Mouse (Mus musculus): Measurements from ENCODE around the gene Cracr2b.
A peak's percentile ranks its signal among the peaks of the same experiment; 100 is the strongest.

Cracr2b gene

GRCm38 (mm10) chr7:141460391-141461113 is at the start of gene Cracr2b:
TSS of gene Cracr2b (plus strand) at chr7:141461094.
- no peak for DNase-seq (ENCODE audit: low read depth in 2 of 2, low spot score in 2 of 2)

DNA sequence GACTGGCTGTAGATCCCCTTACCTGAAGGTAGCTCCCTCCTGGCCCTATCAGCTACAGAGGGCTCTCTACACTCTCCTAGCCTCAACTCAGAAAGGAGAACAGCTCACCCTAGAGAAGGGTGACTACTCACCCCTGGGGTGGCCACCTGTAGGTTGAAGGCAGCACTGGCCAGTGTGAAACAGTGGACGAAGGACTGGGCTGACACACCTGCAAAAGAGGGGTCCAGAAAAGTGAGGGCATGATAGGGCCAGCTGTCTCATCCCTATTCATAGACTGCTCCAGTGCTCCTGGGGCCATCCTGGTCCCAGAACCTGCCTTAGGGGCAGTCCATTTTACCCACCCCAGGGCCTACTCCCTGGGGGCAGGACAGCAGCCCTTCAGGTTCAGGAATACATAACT is 49.2 kb upstream of the Cracr2b start:
- DNase-seq (ENCODE audit: low read depth in 2 of 2, low spot score in 2 of 2) = no peak

DNA sequence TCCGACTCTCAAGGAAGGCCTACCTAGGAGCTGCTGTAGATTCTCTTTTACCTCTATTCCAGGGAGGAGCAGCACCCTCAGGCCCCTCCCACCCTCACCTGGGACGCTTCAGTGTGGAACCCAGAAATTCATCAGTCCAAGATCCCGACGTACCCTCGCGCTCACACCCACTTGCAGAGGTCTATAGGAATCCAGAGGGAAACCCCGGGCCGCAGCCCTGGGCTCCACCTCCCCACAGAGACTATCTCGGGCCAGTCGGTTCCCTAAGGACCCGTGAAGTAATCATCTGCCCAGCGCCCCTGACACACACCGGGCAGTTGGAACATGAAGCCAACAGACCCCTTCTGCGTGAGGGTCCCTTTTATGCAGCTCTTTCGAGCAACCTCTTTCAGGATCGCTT is 47.6 kb upstream of the Cracr2b start:
- DNase-seq (ENCODE audit: low read depth in 2 of 2, low spot score in 2 of 2) = no peak

DNA sequence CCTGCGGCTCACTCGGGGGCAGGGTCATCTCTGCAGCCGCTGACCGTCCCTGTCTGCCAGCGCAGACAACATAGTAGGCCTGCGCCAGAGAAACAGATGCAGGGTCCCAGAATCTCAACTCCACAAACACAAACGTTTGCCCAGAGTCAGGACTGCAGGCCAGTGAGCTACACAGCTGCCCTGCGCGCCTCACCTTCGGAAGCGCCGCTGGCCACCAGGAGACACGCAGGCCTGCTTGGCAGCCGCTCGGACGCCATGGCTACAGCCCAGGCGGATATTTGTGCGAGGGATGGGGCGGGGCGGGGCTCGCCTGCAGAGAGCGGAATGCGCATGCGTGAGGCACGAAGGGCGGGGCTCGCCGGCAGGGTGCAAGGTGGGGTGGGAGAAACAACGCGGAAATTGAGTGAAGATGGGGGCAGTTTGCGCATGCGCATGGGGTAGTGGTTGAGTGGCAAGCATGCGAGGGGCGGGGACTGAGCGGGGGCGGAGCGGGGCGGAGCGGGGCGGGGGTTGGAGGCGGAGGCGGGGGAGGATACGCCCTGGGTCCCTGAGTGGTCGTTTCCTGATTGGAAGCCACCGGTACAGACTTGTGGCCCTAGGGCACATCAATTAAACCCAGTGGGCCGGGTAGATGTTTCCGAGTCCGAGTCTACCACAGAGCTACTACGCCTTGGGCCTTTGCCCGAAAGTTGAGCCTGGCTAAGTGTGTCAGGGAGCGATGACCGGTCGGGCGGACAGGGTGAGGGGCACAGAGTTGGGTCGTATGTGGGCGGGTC is 46.9 kb upstream of the Cracr2b start, which contains the start of gene Gatd1:
Gene Gatd1 (minus strand): TSS at position 328 of the 776 bp plus-strand sequence.
- DNase-seq (ENCODE audit: low read depth in 2 of 2, low spot score in 2 of 2) = peak; percentile 99

DNA sequence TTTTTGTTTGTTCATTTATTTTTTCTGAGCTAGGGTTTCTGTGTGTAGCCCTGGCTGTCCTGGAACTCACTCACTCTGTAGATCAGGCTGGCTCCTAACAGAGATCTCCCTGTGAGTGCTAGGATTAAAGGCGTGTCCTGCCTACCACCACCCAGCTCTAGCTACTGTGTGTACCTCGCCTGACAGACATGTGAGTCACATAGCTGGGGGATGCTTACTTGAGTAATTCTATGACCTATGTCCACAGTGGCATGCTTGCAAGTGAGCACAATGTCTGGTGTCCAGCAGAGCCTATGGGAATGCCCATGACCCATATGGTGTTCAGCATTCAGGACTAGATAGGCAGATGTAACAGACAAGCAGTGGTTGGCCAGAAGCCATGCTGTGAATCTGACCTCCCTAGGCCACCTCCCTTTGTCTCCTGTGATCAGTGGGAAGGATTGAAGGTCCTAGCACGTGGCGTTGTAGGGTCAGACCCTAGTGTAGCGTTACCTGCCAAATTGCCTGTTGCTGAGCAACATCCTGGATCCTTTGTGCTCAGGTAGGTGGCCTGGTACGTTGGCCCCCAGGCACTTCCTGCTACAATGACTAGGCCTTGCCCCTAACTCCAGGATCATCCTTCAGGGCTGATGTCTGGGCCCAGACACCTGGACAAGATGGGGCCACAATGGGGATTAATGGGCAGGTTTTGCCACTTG is 44.6 kb upstream of the Cracr2b start:
- DNase-seq (ENCODE audit: low read depth in 2 of 2, low spot score in 2 of 2) = no peak

- DNase-seq (ENCODE audit: low read depth in 2 of 2, low spot score in 2 of 2) = no peak
Measured at GRCm38 (mm10) chr7:141417731-141418681, 42.9 kb upstream of the Cracr2b start.

GRCm38 (mm10) chr7:141418970-141419369 is 41.9 kb upstream of the Cracr2b start:
- no peak for DNase-seq (ENCODE audit: low read depth in 2 of 2, low spot score in 2 of 2)

DNA sequence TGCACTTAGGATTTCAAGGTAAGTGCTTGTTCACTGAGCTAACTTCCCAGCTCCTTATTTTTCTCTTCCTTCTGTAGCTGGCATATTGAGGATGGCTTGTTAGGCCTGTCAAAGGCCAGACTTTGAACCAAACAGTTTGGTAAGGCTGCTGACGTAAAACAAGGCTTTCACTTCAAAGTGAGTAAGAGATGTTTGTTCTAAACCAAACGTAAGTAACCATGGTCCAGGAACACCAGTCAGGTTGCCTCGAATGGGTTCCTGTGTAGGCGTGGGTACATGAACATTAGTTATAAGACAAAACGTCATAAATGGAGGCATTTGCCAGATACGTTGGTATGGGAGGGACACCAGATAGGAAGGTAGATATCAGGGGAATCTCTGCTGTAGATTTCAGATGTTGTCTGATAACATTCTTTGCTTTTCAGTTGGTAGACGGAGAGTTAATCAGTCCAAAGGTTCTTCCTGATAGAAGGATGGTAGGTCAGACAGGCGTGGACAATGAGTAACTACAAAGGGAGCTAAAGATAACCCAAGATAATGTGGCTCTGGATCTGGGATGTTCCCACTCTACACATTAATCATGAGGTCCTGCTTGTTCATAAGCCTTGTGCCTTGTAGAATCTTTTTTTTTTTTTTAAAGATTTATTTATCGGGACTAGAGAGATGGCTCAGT is 40.7 kb upstream of the Cracr2b start:
- DNase-seq (ENCODE audit: low read depth in 2 of 2, low spot score in 2 of 2) = no peak

GRCm38 (mm10) chr7:141423811-141424210 is 37.1 kb upstream of the Cracr2b start:
- no peak for DNase-seq (ENCODE audit: low read depth in 2 of 2, low spot score in 2 of 2)

- no peak for DNase-seq (ENCODE audit: low read depth in 2 of 2, low spot score in 2 of 2)
Measured at GRCm38 (mm10) chr7:141426948-141427730, 33.8 kb upstream of the Cracr2b start.

DNA sequence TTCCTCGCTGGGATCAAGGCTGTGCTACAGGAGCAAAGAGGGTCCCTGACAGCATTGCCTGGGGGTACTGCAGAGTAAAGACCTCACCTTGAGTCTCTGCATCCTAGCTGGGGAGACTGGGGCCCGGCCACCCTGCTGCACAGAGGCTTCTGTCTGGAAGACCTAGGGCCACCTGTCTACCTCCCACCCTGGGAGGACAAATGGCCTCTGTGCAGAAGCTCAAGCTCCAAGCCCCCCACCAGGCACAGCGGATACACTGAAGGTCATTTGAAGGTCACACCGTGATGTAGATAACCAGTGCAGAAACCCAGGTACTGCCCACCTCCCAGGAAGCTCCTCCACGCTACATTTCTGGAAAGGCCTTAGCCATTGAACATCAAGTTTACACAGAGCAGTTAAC is 32.2 kb upstream of the Cracr2b start:
- DNase-seq (ENCODE audit: low read depth in 2 of 2, low spot score in 2 of 2) = no peak

DNA sequence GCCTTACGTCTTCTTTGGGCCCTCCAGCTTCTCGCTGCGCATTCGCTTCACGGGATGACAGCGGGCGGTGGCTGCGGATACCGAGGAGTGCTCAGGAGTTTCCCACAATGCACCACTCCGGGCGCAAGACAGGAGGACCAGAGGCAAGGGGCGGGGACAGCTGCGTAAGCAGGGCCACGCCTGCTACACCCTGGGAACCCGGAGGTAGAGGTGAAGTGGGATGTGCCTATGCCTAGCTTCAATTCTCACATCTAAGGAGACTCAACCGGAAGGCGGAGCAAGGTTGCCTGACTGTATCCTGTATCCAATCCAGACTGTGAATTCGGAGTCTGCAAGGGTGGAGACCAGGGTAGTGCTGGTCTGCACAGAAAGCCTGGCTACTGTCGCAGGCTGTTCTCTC is 31.6 kb upstream of the Cracr2b start, which contains the start of gene Cend1:
Gene Cend1 (minus strand): TSS at position 182 of the 400 bp plus-strand sequence.
- no peak for DNase-seq (ENCODE audit: low read depth in 2 of 2, low spot score in 2 of 2)

DNA sequence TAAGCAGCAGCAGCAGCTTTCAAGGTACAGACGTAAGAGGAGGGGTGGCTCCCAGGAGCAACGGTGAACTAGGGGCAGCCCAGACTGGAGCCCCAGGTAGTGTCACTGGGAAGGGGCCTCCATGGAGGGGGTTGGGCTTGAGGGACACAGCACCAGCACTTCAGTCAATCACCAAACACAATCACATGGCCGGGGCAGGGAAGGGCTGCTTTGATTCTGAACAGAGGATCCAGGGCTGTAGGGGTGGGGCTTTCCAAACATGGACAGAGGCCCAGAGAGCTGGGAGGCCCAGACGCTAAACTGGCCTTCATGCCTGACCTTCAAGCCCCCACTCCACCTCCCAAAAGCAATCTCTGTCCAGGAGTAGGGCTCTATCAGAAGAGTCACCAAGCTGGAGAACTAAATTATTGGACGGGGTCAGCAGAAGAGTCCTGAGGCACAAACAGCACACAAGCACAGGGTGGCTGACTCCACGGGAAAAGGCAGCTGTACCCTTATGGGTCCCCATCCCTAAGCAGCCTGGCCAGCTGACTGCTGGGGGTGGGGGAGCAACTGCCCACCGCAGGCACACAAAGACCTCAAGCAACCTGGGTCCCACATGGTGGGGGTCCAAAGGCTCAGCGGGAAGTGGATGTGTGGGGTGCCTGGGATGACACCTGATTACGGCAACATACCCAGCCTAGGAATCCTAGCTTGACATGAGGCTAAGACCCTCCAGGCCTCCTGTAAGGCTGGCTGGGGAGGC is 30.9 kb upstream of the Cracr2b start:
- no peak for DNase-seq (ENCODE audit: low read depth in 2 of 2, low spot score in 2 of 2)

DNA sequence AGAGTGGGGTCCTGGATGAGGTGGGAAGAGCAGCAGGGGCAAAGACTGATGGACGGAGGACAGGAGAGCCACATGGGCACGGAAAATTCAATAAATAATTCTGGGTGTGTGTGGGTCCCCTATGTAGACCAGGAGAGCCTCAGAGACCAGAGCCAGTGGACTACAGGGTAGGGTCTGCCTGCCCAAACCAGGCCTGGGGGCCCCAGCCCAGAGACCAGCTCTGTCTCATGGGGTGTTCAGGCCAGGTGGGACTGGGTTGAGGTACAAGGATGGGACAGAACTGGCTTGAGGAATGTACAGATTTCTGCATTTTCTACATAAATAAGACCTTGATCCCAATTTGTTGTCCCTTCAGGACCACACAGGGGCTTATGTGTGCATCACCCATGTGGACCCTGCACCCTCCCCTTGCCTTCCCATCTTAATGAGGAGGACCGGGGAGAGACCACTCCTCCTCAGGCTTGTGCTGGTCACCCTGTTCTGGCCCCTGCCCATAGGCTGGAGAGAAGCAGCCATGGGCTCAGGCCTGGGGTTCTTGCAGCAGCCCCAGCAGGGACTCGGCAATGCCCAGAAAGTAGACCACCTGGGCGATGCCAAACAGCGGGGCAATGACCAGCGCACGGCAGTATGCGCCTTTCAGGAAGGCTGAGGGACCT is 30.2 kb upstream of the Cracr2b start:
- no peak for DNase-seq (ENCODE audit: low read depth in 2 of 2, low spot score in 2 of 2)

DNA sequence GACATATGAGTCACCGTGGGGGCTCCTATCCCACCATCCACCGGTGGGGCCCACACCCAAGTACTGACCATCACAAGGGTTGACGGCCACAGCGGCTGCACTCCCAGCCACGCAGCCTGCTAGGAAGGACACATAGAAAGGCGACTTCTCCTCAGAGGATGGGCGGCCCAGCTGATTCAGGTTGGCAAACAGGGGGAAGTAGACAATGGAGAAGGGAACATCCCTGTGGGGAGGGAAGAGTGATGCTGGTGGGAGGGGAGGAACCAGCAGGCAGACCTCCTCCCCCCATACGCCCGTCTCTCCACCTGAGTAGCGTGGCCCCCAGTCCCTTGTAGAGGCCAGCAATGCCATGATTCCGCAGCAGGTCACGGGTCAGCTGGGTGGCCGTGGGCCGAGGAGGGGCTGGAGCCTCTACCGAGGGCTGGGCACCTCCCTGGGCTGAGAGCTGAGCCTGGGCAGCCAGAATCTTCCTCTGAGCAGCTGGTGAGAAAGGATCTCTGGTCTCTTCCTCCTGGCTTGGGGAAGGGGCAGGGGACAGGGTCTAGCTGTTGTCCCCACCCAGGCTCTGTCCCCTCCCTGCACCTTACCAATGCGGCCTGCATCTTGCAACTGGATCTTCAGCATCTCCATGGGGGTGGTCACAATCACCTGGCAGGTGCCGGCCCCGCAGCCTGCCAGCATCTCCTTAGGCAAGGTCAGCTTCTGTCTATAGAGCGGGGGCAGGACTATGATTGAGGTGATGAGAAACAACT is 29.3 kb upstream of the Cracr2b start:
- no peak for DNase-seq (ENCODE audit: low read depth in 2 of 2, low spot score in 2 of 2)

- no peak for DNase-seq (ENCODE audit: low read depth in 2 of 2, low spot score in 2 of 2)
Measured at GRCm38 (mm10) chr7:141432186-141432611, 28.7 kb upstream of the Cracr2b start.
